ENCODE assay signal across 17 mouse cellular contexts in genomic region chr6:99249496-99250030, GRCm38 (mm10).
DNase-seq lines count a peak whose midpoint lies in the region; ATAC-seq lines count a peak whose summit lies in the region.
"Had no signal": no experiment of that assay in that cellular context is flagged by ENCODE, and none has a peak within 500 bp of the region (broad histone marks: within the 10 kb centered on the region; RNA-seq: fewer than 3 reads in every experiment).

No protein-coding gene starts in this region.

- DNase-seq in CD4-positive helper T cell, adult 2 months (ENCODE audit: low read depth, low spot score): peak; percentile 42
- peak; percentile 77 for DNase-seq in NIH3T3 (ENCODE audit: low read depth)
- DNase-seq in liver: no peak
- no peak for DNase-seq in cerebellum, adult 11 months
- DNase-seq: adrenal gland, postnatal 10 days; B cell, adult 2 months; cerebellum, adult 2 months; cerebellum, adult 9-11 months; cerebellum, postnatal 25 days; gastrocnemius, postnatal 14 days; heart, adult 11 months; kidney, adult 2 months had no signal

- peak; percentile 55 for ATAC-seq in inflammation-experienced regulatory T-cells, adult 6 months
- no peak for ATAC-seq in erythroid progenitor cell, adult 5-6 weeks (replicated peaks; ENCODE audit: low FRiP score, poor library complexity, severe bottlenecking)
- ATAC-seq: forebrain, embryonic 15.5 days; hindbrain, embryonic 16.5 days; intestine, postnatal 0 days had no signal

Comparison
In these comparisons a context has a peak if more than half of its experiments do, and no peak if none do; other contexts are left out.
1. DNase-seq: peak in CD4-positive helper T cell, adult 2 months (single experiment) and NIH3T3 (single experiment); none in liver (single experiment) and cerebellum, adult 11 months (single experiment).